8 mouse cellular contexts compared by ENCODE assay signal in genomic region chr6:71631706-71632461, GRCm38 (mm10). TPM values are rescaled to one million over a fixed set of nuclear protein-coding genes. Genes with fewer than 3 reads are reported as not detected.
A peak's percentile ranks its signal among the peaks of the same experiment; 100 is the strongest.
DNase-seq lines count a peak whose midpoint lies in the region.

No protein-coding gene starts in this region.

- intact Hi-C loops in heart, postnatal 36 days (cut with DNase I): loop anchor here (2.0 to 5.0 kb wide), 6 partner anchors 75 to 485 kb away; partner anchors contain the start of genes Krcc1 and Reep1

- peak; percentile 35 for DNase-seq in ES-CJ7 (ENCODE audit: low read depth, low spot score)
- peak; percentile 59 to 60 for DNase-seq in cerebellum, adult 18-20 months
- peak; percentile 18 for DNase-seq in forelimb bud, embryonic 11.5 days (ENCODE audit: low read depth, low spot score)
- DNase-seq in heart, postnatal 36 days: peak; percentile 62 to 74
- DNase-seq in layer of hippocampus, postnatal 10 days (ENCODE audit: low spot score in 2 of 2): peak; percentile 47 to 61
- peak; percentile 74 for DNase-seq in lung, postnatal 10 days
- DNase-seq in right cerebral cortex, postnatal 10 days (ENCODE audit: low spot score in 2 of 2): peak; percentile 68 to 69
- DNase-seq in urinary bladder, postnatal 4 days (ENCODE audit: low spot score in 2 of 2): peak; percentile 44 to 65

RNA-seq across cellular contexts. Expression of gene Kdm3a, which starts 0.9 kb away (rescaled TPM):
- total RNA-seq in heart, postnatal 36 days (2021): 10 to 100 TPM; 21.1 to 24.4 TPM
- 10 to 100 TPM; 34.6 to 38.9 TPM for total RNA-seq in layer of hippocampus, postnatal 10 days (2021)

Comparison
In these comparisons a context has a peak if more than half of its experiments do, and no peak if none do; other contexts are left out.
1. Peak in every context shown above with its lines: DNase-seq.
2. DNase-seq: peak in every context shown above with its lines; median percentile 74 in lung, postnatal 10 days; 68 in right cerebral cortex, postnatal 10 days; 68 in heart, postnatal 36 days; 60 in cerebellum, adult 18-20 months; 54 in urinary bladder, postnatal 4 days; 54 in layer of hippocampus, postnatal 10 days; 35 in ES-CJ7; 18 in forelimb bud, embryonic 11.5 days.